ENCODE assay signal across 22 mouse cellular contexts in genomic region chr12:108489741-108490140, GRCm38 (mm10).
A peak's percentile ranks its signal among the peaks of the same experiment; 100 is the strongest.
DNase-seq lines count a peak whose midpoint lies in the region; ATAC-seq lines count a peak whose summit lies in the region.
"Had no signal": no experiment of that assay in that cellular context is flagged by ENCODE, and none has a peak within 500 bp of the region (broad histone marks: within the 10 kb centered on the region; RNA-seq: fewer than 3 reads in every experiment).

No protein-coding gene starts in this region.

- no peak overlapping the region for H3K4me2 ChIP-seq in forebrain, embryonic 11.5 days (ENCODE audit: low read depth, low read length, severe bottlenecking)
- H3K4me2 ChIP-seq in forebrain, embryonic 14.5 days (ENCODE audit: low read length) = no peak overlapping the region
- no peak overlapping the region for H3K4me2 ChIP-seq in midbrain, embryonic 15.5 days
- no peak overlapping the region for H3K4me2 ChIP-seq in embryonic facial prominence, embryonic 15.5 days (replicated peaks)
- H3K4me2 ChIP-seq in hindbrain, embryonic 16.5 days (ENCODE audit: low read length) = no peak overlapping the region
- H3K4me2 ChIP-seq: heart, embryonic 15.5 days; liver, embryonic 13.5 days; lung, embryonic 14.5 days; neural tube, embryonic 15.5 days had no signal

- no peaks in the 10 kb centered on the region for H3K36me3 ChIP-seq in forebrain, embryonic 11.5 days (ENCODE audit: control insufficient read depth, insufficient read depth, low read length)
- 0 out of 2 replicates have a peak, but pooled peaks cover 2% of the 10 kb centered on the region for H3K36me3 ChIP-seq in forebrain, embryonic 14.5 days (ENCODE audit: control insufficient read depth, insufficient read depth, low read length)
- peaks cover 19% of the 10 kb centered on the region for H3K36me3 ChIP-seq in midbrain, embryonic 10.5 days
- H3K36me3 ChIP-seq in midbrain, embryonic 15.5 days (replicated peaks) = no peaks in the 10 kb centered on the region
- H3K36me3 ChIP-seq in embryonic facial prominence, embryonic 15.5 days = no peaks in the 10 kb centered on the region
- no peaks in the 10 kb centered on the region for H3K36me3 ChIP-seq in hindbrain, embryonic 16.5 days (ENCODE audit: control insufficient read depth, insufficient read depth, low read length)
- H3K36me3 ChIP-seq: heart, embryonic 15.5 days; liver, embryonic 13.5 days; neural tube, embryonic 15.5 days had no signal

- no peak for DNase-seq in forebrain, embryonic 11.5 days (ENCODE audit: low spot score)
- no peak for DNase-seq in forebrain, embryonic 14.5 days (ENCODE audit: low spot score)
- no peak for DNase-seq in midbrain, embryonic 10.5 days (ENCODE audit: low spot score)
- DNase-seq in retina, postnatal 7 days (ENCODE audit: low read depth, low spot score) = peak; percentile 32
- DNase-seq in right cerebral cortex, postnatal 36 days (ENCODE audit: low spot score in 2 of 2) = no peak
- DNase-seq: adrenal gland, adult 2 months; cerebellum, adult 9-11 months; heart, adult 18-20 months; heart, postnatal 4 days; kidney, postnatal 10 days; left cerebral cortex, postnatal 4 days; liver, embryonic 13.5 days; lung, embryonic 14.5 days; lung, postnatal 36 days; thymus, adult 18-20 months; thymus, postnatal 4 days had no signal

- no peaks in the 10 kb centered on the region for H3K9me3 ChIP-seq in forebrain, embryonic 11.5 days (ENCODE audit: control insufficient read depth, low read length)
- no peaks in the 10 kb centered on the region for H3K9me3 ChIP-seq in forebrain, embryonic 14.5 days (replicated peaks; ENCODE audit: control insufficient read depth, low read length)
- no peaks in the 10 kb centered on the region for H3K9me3 ChIP-seq in midbrain, embryonic 10.5 days (replicated peaks)
- no peaks in the 10 kb centered on the region for H3K9me3 ChIP-seq in midbrain, embryonic 15.5 days
- H3K9me3 ChIP-seq in embryonic facial prominence, embryonic 15.5 days (replicated peaks) = no peaks in the 10 kb centered on the region
- no peaks in the 10 kb centered on the region for H3K9me3 ChIP-seq in hindbrain, embryonic 16.5 days (ENCODE audit: control insufficient read depth, low read length)
- H3K9me3 ChIP-seq: heart, embryonic 15.5 days; liver, embryonic 13.5 days; neural tube, embryonic 15.5 days had no signal

- H3K27ac ChIP-seq in forebrain, embryonic 11.5 days (ENCODE audit: low read depth, low read length) = no peak overlapping the region
- no peak overlapping the region for H3K27ac ChIP-seq in forebrain, embryonic 14.5 days (ENCODE audit: low read depth, low read length)
- 0 out of 2 replicates have a peak overlapping the region, but pooled peaks have one; percentile 72 for H3K27ac ChIP-seq in midbrain, embryonic 10.5 days (replicated peaks)
- no peak overlapping the region for H3K27ac ChIP-seq in midbrain, embryonic 15.5 days
- peak overlapping the region; percentile 70; the same call in 1 of the 2 replicates for H3K27ac ChIP-seq in embryonic facial prominence, embryonic 15.5 days (replicated peaks)
- no peak overlapping the region for H3K27ac ChIP-seq in hindbrain, embryonic 16.5 days (ENCODE audit: low read depth, low read length)
- H3K27ac ChIP-seq: heart, embryonic 15.5 days; liver, embryonic 13.5 days; neural tube, embryonic 15.5 days had no signal

- 0 out of 2 replicates have a peak, but pooled peaks have one; percentile 24 for ATAC-seq in forebrain, embryonic 11.5 days (replicated peaks; ENCODE audit: low FRiP score)
- no peak for ATAC-seq in forebrain, embryonic 14.5 days
- no peak for ATAC-seq in midbrain, embryonic 15.5 days (replicated peaks)
- 0 out of 2 replicates have a peak, but pooled peaks have one; percentile 24 for ATAC-seq in embryonic facial prominence, embryonic 15.5 days (ENCODE audit: insufficient number of reproducible peaks, low FRiP score, low TSS enrichment, low read depth)
- no peak for ATAC-seq in hindbrain, embryonic 16.5 days
- ATAC-seq: inflammation-experienced regulatory T-cells, adult 6 months had no signal

- no peak overlapping the region for H3K9ac ChIP-seq in forebrain, embryonic 11.5 days (ENCODE audit: low read length)
- no peak overlapping the region for H3K9ac ChIP-seq in forebrain, embryonic 14.5 days (ENCODE audit: low read length)
- H3K9ac ChIP-seq in midbrain, embryonic 15.5 days = no peak overlapping the region
- H3K9ac ChIP-seq in embryonic facial prominence, embryonic 15.5 days = no peak overlapping the region
- no peak overlapping the region for H3K9ac ChIP-seq in hindbrain, embryonic 16.5 days (ENCODE audit: low read depth, low read length)
- H3K9ac ChIP-seq: heart, embryonic 15.5 days; liver, embryonic 13.5 days; lung, embryonic 14.5 days; neural tube, embryonic 15.5 days had no signal

- H3K27me3 ChIP-seq in forebrain, embryonic 11.5 days (ENCODE audit: control insufficient read depth, insufficient read depth, low read length) = no peaks in the 10 kb centered on the region
- no peaks in the 10 kb centered on the region for H3K27me3 ChIP-seq in forebrain, embryonic 14.5 days (replicated peaks; ENCODE audit: control insufficient read depth, insufficient read depth, low read length)
- H3K27me3 ChIP-seq in midbrain, embryonic 10.5 days (ENCODE audit: low read depth, poor library complexity, severe bottlenecking) = no peaks in the 10 kb centered on the region
- H3K27me3 ChIP-seq in midbrain, embryonic 15.5 days (replicated peaks) = no peaks in the 10 kb centered on the region
- no peaks in the 10 kb centered on the region for H3K27me3 ChIP-seq in embryonic facial prominence, embryonic 15.5 days
- H3K27me3 ChIP-seq in hindbrain, embryonic 16.5 days (replicated peaks; ENCODE audit: control insufficient read depth, insufficient read depth, low read length) = no peaks in the 10 kb centered on the region
- H3K27me3 ChIP-seq: heart, embryonic 15.5 days; liver, embryonic 13.5 days; neural tube, embryonic 15.5 days had no signal

- WGBS in forebrain, embryonic 11.5 days = 48% methylated on average over 2 of the region's 2 CpGs
- 8% methylated on average over 2 of the region's 2 CpGs for WGBS in forebrain, embryonic 14.5 days
- 41% methylated on average over 2 of the region's 2 CpGs for WGBS in midbrain, embryonic 10.5 days
- 8% methylated on average over 2 of the region's 2 CpGs for WGBS in midbrain, embryonic 15.5 days
- WGBS in embryonic facial prominence, embryonic 15.5 days = 30% methylated on average over 2 of the region's 2 CpGs
- 20% methylated on average over 2 of the region's 2 CpGs for WGBS in hindbrain, embryonic 16.5 days

- H3K4me3 ChIP-seq in forebrain, embryonic 11.5 days (ENCODE audit: low read depth, low read length) = no peak overlapping the region
- no peak overlapping the region for H3K4me3 ChIP-seq in forebrain, embryonic 14.5 days (ENCODE audit: low read depth, low read length)
- no peak overlapping the region for H3K4me3 ChIP-seq in midbrain, embryonic 10.5 days
- H3K4me3 ChIP-seq in midbrain, embryonic 15.5 days = no peak overlapping the region
- H3K4me3 ChIP-seq in embryonic facial prominence, embryonic 15.5 days (replicated peaks) = no peak overlapping the region
- H3K4me3 ChIP-seq in hindbrain, embryonic 16.5 days (ENCODE audit: low read length) = no peak overlapping the region
- H3K4me3 ChIP-seq: heart, embryonic 15.5 days; liver, embryonic 13.5 days; neural tube, embryonic 15.5 days had no signal

- peaks cover 4% of the 10 kb centered on the region; the same call in 1 of the 2 replicates for H3K4me1 ChIP-seq in forebrain, embryonic 11.5 days (replicated peaks; ENCODE audit: control insufficient read depth, insufficient read depth, low read length)
- peaks cover 16% of the 10 kb centered on the region for H3K4me1 ChIP-seq in forebrain, embryonic 14.5 days (ENCODE audit: control insufficient read depth, insufficient read depth, low read length)
- peaks cover 47% of the 10 kb centered on the region for H3K4me1 ChIP-seq in midbrain, embryonic 10.5 days
- peaks cover 35% of the 10 kb centered on the region for H3K4me1 ChIP-seq in midbrain, embryonic 15.5 days
- peaks cover 18% of the 10 kb centered on the region for H3K4me1 ChIP-seq in embryonic facial prominence, embryonic 15.5 days
- peaks cover 8% of the 10 kb centered on the region; the same call in 1 of the 2 replicates for H3K4me1 ChIP-seq in hindbrain, embryonic 16.5 days (ENCODE audit: control insufficient read depth, insufficient read depth, low read depth, low read length)
- H3K4me1 ChIP-seq: liver, embryonic 13.5 days had no signal

Comparison
In these comparisons a context has a peak if more than half of its experiments do, and no peak if none do; other contexts are left out.
1. ATAC-seq: peak in forebrain, embryonic 11.5 days (single experiment) and embryonic facial prominence, embryonic 15.5 days (single experiment); none in forebrain, embryonic 14.5 days (single experiment), midbrain, embryonic 15.5 days (single experiment) and hindbrain, embryonic 16.5 days (single experiment).
2. H3K27ac ChIP-seq: peak in midbrain, embryonic 10.5 days (single experiment) and embryonic facial prominence, embryonic 15.5 days (single experiment); none in forebrain, embryonic 11.5 days (single experiment), forebrain, embryonic 14.5 days (single experiment), midbrain, embryonic 15.5 days (single experiment) and hindbrain, embryonic 16.5 days (single experiment).